In genomic region chr7:99795192-99795981, GRCm38 (mm10) we compare ENCODE assay signal across 9 mouse cellular contexts. TPM values are rescaled to one million over a fixed set of nuclear protein-coding genes. Genes with fewer than 3 reads are reported as not detected.
DNase-seq lines count a peak whose midpoint lies in the region; ATAC-seq and TF ChIP-seq lines count a peak whose summit lies in the region.
"Had no signal": no experiment of that assay in that cellular context is flagged by ENCODE, and none has a peak within 500 bp of the region (broad histone marks: within the 10 kb centered on the region; RNA-seq: fewer than 3 reads in every experiment).

No protein-coding gene starts in this region.

- ATAC-seq in forebrain, embryonic 16.5 days, result peak; percentile 69
- peak; percentile 73 for ATAC-seq in neural tube, embryonic 14.5 days (ENCODE audit: low read depth)

- no peaks in the 10 kb centered on the region for H3K9me3 ChIP-seq in forebrain, embryonic 16.5 days (ENCODE audit: control insufficient read depth, low read length)
- no peaks in the 10 kb centered on the region for H3K9me3 ChIP-seq in limb, embryonic 10.5 days (replicated peaks)
- no peaks in the 10 kb centered on the region for H3K9me3 ChIP-seq in neural tube, embryonic 14.5 days (ENCODE audit: control insufficient read depth, low read length)

- TF ChIP-seq CTCF in layer of hippocampus, adult 2 months (conservative IDR thresholded peaks at IDR 0.05), result no peak

- H3K4me1 ChIP-seq in forebrain, embryonic 16.5 days (replicated peaks; ENCODE audit: control insufficient read depth, insufficient read depth, low read length), result peaks cover 11% of the 10 kb centered on the region
- peaks cover 17% of the 10 kb centered on the region for H3K4me1 ChIP-seq in limb, embryonic 10.5 days
- H3K4me1 ChIP-seq in neural tube, embryonic 14.5 days (ENCODE audit: control insufficient read depth, insufficient read depth, low read length), result peaks cover 17% of the 10 kb centered on the region

- no peaks in the 10 kb centered on the region for H3K27me3 ChIP-seq in forebrain, embryonic 16.5 days (replicated peaks; ENCODE audit: control insufficient read depth, insufficient read depth, low read length)
- peaks cover 68% of the 10 kb centered on the region for H3K27me3 ChIP-seq in limb, embryonic 10.5 days (ENCODE audit: low read depth, poor library complexity, severe bottlenecking)
- H3K27me3 ChIP-seq in neural tube, embryonic 14.5 days (ENCODE audit: control insufficient read depth, insufficient read depth, low read length), result no peaks in the 10 kb centered on the region

- H3K9ac ChIP-seq in forebrain, embryonic 16.5 days (replicated peaks; ENCODE audit: low read depth, low read length), result peak overlapping the region; percentile 30
- H3K9ac ChIP-seq in neural tube, embryonic 14.5 days (replicated peaks; ENCODE audit: low read depth, low read length), result no peak overlapping the region

- peak overlapping the region; percentile 49 for H3K4me2 ChIP-seq in forebrain, embryonic 16.5 days (ENCODE audit: low read length)
- H3K4me2 ChIP-seq in neural tube, embryonic 14.5 days (ENCODE audit: low read depth, low read length), result peak overlapping the region; percentile 19

- DNase-seq in layer of hippocampus, adult 2 months (ENCODE audit: low spot score in 2 of 2), result no peak
- DNase-seq in layer of hippocampus, adult 11-12 months (ENCODE audit: low spot score), result no peak
- peak; percentile 69 for DNase-seq in brain, adult 2 months (ENCODE audit: low read depth, low spot score)
- peak; percentile 80 for DNase-seq in limb, embryonic 10.5 days (ENCODE audit: low spot score)
- no peak for DNase-seq in adrenal gland, postnatal 36 days
- DNase-seq in testis, postnatal 14 days (ENCODE audit: low spot score), result no peak

- H3K27ac ChIP-seq in layer of hippocampus, adult 2 months, result no peak overlapping the region
- H3K27ac ChIP-seq in forebrain, embryonic 16.5 days (ENCODE audit: low read length), result no peak overlapping the region
- H3K27ac ChIP-seq in limb, embryonic 10.5 days, result no peak overlapping the region
- peak overlapping the region; percentile 60 for H3K27ac ChIP-seq in neural tube, embryonic 14.5 days (ENCODE audit: low read depth, low read length)

- H3K4me3 ChIP-seq in layer of hippocampus, adult 2 months, result peak overlapping the region; percentile 9; the same call in 1 of the 2 replicates
- peak overlapping the region; percentile 13; the same call in 1 of the 2 replicates for H3K4me3 ChIP-seq in forebrain, embryonic 16.5 days (replicated peaks; ENCODE audit: low read length)
- peak overlapping the region; percentile 30; the same call in 1 of the 2 replicates for H3K4me3 ChIP-seq in limb, embryonic 10.5 days
- no peak overlapping the region for H3K4me3 ChIP-seq in neural tube, embryonic 14.5 days (ENCODE audit: low read depth, low read length)

- no peaks in the 10 kb centered on the region for H3K36me3 ChIP-seq in forebrain, embryonic 16.5 days (ENCODE audit: control insufficient read depth, insufficient read depth)
- no peaks in the 10 kb centered on the region for H3K36me3 ChIP-seq in limb, embryonic 10.5 days
- no peaks in the 10 kb centered on the region for H3K36me3 ChIP-seq in neural tube, embryonic 14.5 days (ENCODE audit: control insufficient read depth, insufficient read depth, low read length)

- 8% methylated on average over 16 of the region's 17 CpGs for WGBS in forebrain, embryonic 16.5 days
- WGBS in limb, embryonic 10.5 days, result 16% methylated on average over 17 of the region's 17 CpGs
- 9% methylated on average over 17 of the region's 17 CpGs for WGBS in neural tube, embryonic 14.5 days

RNA-seq across cellular contexts. Expression of gene Olfr521, which starts 32.1 kb away (rescaled TPM):
- total RNA-seq in layer of hippocampus, adult 2 months (2021), result not detected
- polyA plus RNA-seq in forebrain, embryonic 16.5 days (2015; fragmentation: Nextera tagmentation; extraction: Ambion mirVana), result not detected in 2 replicates
- not detected in 2 replicates for polyA plus RNA-seq in limb, embryonic 10.5 days (2016; fragmentation: Nextera tagmentation; extraction: Ambion mirVana)
- polyA plus RNA-seq in neural tube, embryonic 14.5 days (2014; fragmentation: Nextera tagmentation; extraction: Ambion mirVana), result not detected in 2 replicates
- total RNA-seq in adrenal gland, postnatal 36 days (2021), result not detected
- total RNA-seq: liver, adult 2 months had no signal
- polyA plus RNA-seq: liver, adult 2 months had no signal

RNA-seq across cellular contexts. Expression of gene Neu3, which starts 32.8 kb away (rescaled TPM):
- total RNA-seq in layer of hippocampus, adult 2 months (2021), result 1 to 10 TPM; 3.3 to 3.6 TPM
- polyA plus RNA-seq in forebrain, embryonic 16.5 days (2015; fragmentation: Nextera tagmentation; extraction: Ambion mirVana), result 1.6 and 1.7 TPM in 2 replicates
- polyA plus RNA-seq in limb, embryonic 10.5 days (2016; fragmentation: Nextera tagmentation; extraction: Ambion mirVana), result 1.1 and 2.2 TPM in 2 replicates
- polyA plus RNA-seq in neural tube, embryonic 14.5 days (2014; fragmentation: Nextera tagmentation; extraction: Ambion mirVana), result 2.1 and 2.4 TPM in 2 replicates
- total RNA-seq in adrenal gland, postnatal 36 days (2021), result 1 to 10 TPM; 2.3 to 2.4 TPM

Comparison
In these comparisons a context has a peak if more than half of its experiments do, and no peak if none do; other contexts are left out.
1. DNase-seq: peak in brain, adult 2 months (single experiment) and limb, embryonic 10.5 days (single experiment); none in layer of hippocampus, adult 2 months (0 of 2), layer of hippocampus, adult 11-12 months (single experiment), adrenal gland, postnatal 36 days (0 of 2) and testis, postnatal 14 days (single experiment).